Comparison of ENCODE assay signal across 9 mouse cellular contexts in the genomic region with DNA sequence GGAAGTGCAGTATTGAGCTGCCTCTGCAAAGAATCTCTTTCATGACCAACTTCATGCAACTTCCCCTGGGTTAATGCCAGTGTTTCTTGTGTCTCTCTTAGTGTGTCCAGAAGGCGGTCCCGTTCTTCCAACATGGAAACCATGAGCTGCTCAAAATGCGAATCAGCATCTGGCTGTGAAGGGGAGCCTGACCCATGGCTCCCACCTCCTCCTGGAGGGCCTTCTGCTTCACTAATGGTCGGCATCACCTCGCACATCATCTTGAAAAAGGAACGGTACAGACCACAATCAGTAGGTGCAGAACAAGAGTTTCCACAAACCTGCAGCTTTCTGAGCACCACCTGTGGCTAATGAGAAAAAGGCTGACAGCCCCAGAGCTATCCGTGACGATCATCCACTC. TPM values are rescaled to one million over a fixed set of nuclear protein-coding genes. Genes with fewer than 3 reads are reported as not detected.
DNase-seq lines count a peak whose midpoint lies in the region; ATAC-seq and TF ChIP-seq lines count a peak whose summit lies in the region.
"Had no signal": no experiment of that assay in that cellular context is flagged by ENCODE, and none has a peak within 500 bp of the region (broad histone marks: within the 10 kb centered on the region; RNA-seq: fewer than 3 reads in every experiment).

No protein-coding gene starts in this region.

- in situ Hi-C loops in ES-E14 (cut with MboI; ENCODE audit: low sequenced_read_pairs in 2 of 2, unreplicated experiment in 2 of 2): no loop called here

- 0 out of 2 replicates have a peak overlapping the region, but pooled peaks have one; percentile 92 for H3K9ac ChIP-seq in ES-E14 (ENCODE audit: insufficient read depth, low read depth, low read length, poor library complexity, severe bottlenecking)
- H3K9ac ChIP-seq in heart, embryonic 16.5 days (ENCODE audit: low read length): peak overlapping the region; percentile 98
- peak overlapping the region; percentile 92; the same call in 1 of the 2 replicates for H3K9ac ChIP-seq in liver, embryonic 16.5 days (ENCODE audit: low read depth, low read length)

- peak overlapping the region; percentile 72 for H3K4me2 ChIP-seq in heart, embryonic 16.5 days (ENCODE audit: low read depth, low read length)
- H3K4me2 ChIP-seq in liver, embryonic 16.5 days (ENCODE audit: low read depth, low read length): peak overlapping the region; percentile 93

- H3K27ac ChIP-seq in heart, embryonic 10.5 days: no peak overlapping the region
- no peak overlapping the region for H3K27ac ChIP-seq in ES-E14 (ENCODE audit: insufficient read depth, low read depth, low read length, poor library complexity, severe bottlenecking)
- no peak overlapping the region for H3K27ac ChIP-seq in heart, embryonic 16.5 days (ENCODE audit: low read length)
- H3K27ac ChIP-seq in liver, embryonic 16.5 days (ENCODE audit: low read length): no peak overlapping the region
- H3K27ac ChIP-seq: macrophage had no signal

- intact Hi-C loops in heart, postnatal 25 days (cut with DNase I): no loop called here

- no peak for ATAC-seq in heart, embryonic 16.5 days (replicated peaks; ENCODE audit: extremely low read depth, insufficient read depth, low FRiP score)
- ATAC-seq in liver, embryonic 16.5 days (ENCODE audit: low read depth): no peak

- peaks cover 33% of the 10 kb centered on the region for H3K4me1 ChIP-seq in heart, embryonic 10.5 days
- peaks cover 2 to 5% of the 10 kb centered on the region in 2 experiments; a peak in 3 of 4 replicates for H3K4me1 ChIP-seq in ES-E14 (ENCODE audit: control insufficient read depth in 2 of 2, insufficient read depth in 2 of 2, low read length in 2 of 2, poor library complexity in 1 of 2)
- H3K4me1 ChIP-seq in heart, embryonic 16.5 days (ENCODE audit: control insufficient read depth, insufficient read depth, low read length): peaks cover 16% of the 10 kb centered on the region
- H3K4me1 ChIP-seq in liver, embryonic 16.5 days (ENCODE audit: control insufficient read depth, low read depth, low read length): peaks cover 26% of the 10 kb centered on the region

- H3K27me3 ChIP-seq in heart, embryonic 10.5 days (ENCODE audit: insufficient read depth, poor library complexity, severe bottlenecking): no peaks in the 10 kb centered on the region
- H3K27me3 ChIP-seq in heart, embryonic 16.5 days (ENCODE audit: control insufficient read depth, insufficient read depth, low read length): no peaks in the 10 kb centered on the region
- H3K27me3 ChIP-seq in liver, embryonic 16.5 days (ENCODE audit: control insufficient read depth, insufficient read depth, low read depth, low read length): no peaks in the 10 kb centered on the region

- H3K36me3 ChIP-seq in heart, embryonic 10.5 days: peaks cover 39% of the 10 kb centered on the region
- peaks cover 11% of the 10 kb centered on the region for H3K36me3 ChIP-seq in ES-E14 (ENCODE audit: control insufficient read depth, insufficient read depth, low read length, poor library complexity, severe bottlenecking)
- peaks cover 29% of the 10 kb centered on the region for H3K36me3 ChIP-seq in heart, embryonic 16.5 days (ENCODE audit: control insufficient read depth, insufficient read depth)
- H3K36me3 ChIP-seq in liver, embryonic 16.5 days (ENCODE audit: control insufficient read depth, insufficient read depth): no peaks in the 10 kb centered on the region; the same call in 1 of the 2 replicates

- no peaks in the 10 kb centered on the region for H3K9me3 ChIP-seq in heart, embryonic 10.5 days
- no peaks in the 10 kb centered on the region for H3K9me3 ChIP-seq in ES-E14 (ENCODE audit: control insufficient read depth, insufficient read depth, low read depth, low read length)
- H3K9me3 ChIP-seq in heart, embryonic 16.5 days (replicated peaks; ENCODE audit: control insufficient read depth, low read length): no peaks in the 10 kb centered on the region
- no peaks in the 10 kb centered on the region for H3K9me3 ChIP-seq in liver, embryonic 16.5 days (replicated peaks; ENCODE audit: control insufficient read depth, low read length)

- 86% methylated on average over 8 of the region's 8 CpGs for whole genome bisulfite sequencing in heart, embryonic 10.5 days
- 84% methylated on average over 8 of the region's 8 CpGs for WGBS in heart, embryonic 16.5 days
- 77% methylated on average over 8 of the region's 8 CpGs for WGBS in liver, embryonic 16.5 days (ENCODE audit: insufficient replicate concordance)

- DNase-seq in heart, embryonic 10.5 days (ENCODE audit: low spot score): no peak
- no peak for DNase-seq in heart, postnatal 25 days (ENCODE audit: low spot score)
- DNase-seq in ES-E14 (ENCODE audit: low read depth, low spot score): no peak
- no peak for DNase-seq in spleen, postnatal 10 days (ENCODE audit: low spot score in 2 of 2)
- DNase-seq in spleen, postnatal 14 days (ENCODE audit: low spot score in 2 of 2): no peak
- no peak for DNase-seq in ovary, adult 18-20 months (ENCODE audit: low spot score)

- peak overlapping the region; percentile 93 for H3K4me3 ChIP-seq in heart, embryonic 10.5 days
- no peak overlapping the region for H3K4me3 ChIP-seq in ES-E14 (ENCODE audit: insufficient read depth in 1 of 2, low read depth in 1 of 2, low read length in 2 of 2, poor library complexity in 1 of 2, severe bottlenecking in 1 of 2)
- peak overlapping the region; percentile 93 for H3K4me3 ChIP-seq in heart, embryonic 16.5 days (ENCODE audit: low read length)
- H3K4me3 ChIP-seq in liver, embryonic 16.5 days (ENCODE audit: low read depth, low read length): peak overlapping the region; percentile 93; the same call in 1 of the 2 replicates

TF ChIP-seq in ES-E14, 5 proteins besides CTCF, POLR2A, EP300 and RAD21:
- TF ChIP-seq CHD2 (IDR thresholded peaks at IDR 0.05; ENCODE audit: low read depth, low read length) (no peak), ZNF384 (IDR thresholded peaks at IDR 0.05; ENCODE audit: low read depth, low read length) (no peak)

RNA-seq across cellular contexts. Expression of gene Ppfia1, which starts 1.3 kb away (rescaled TPM):
- polyA plus RNA-seq in heart, embryonic 10.5 days (2016; fragmentation: Nextera tagmentation; extraction: Ambion mirVana): 29.9 and 36.0 TPM in 2 replicates
- 10 to 100 TPM; 40.3 to 47.7 TPM for total RNA-seq in heart, postnatal 25 days (2021)
- total RNA-seq in ES-E14 (2012; rRNA removed): 55.1 and 55.7 TPM in 2 replicates
- 27.0 and 27.8 TPM in 2 replicates for polyA plus RNA-seq in heart, embryonic 16.5 days (2015; fragmentation: Nextera tagmentation; extraction: Ambion mirVana)
- polyA plus RNA-seq in liver, embryonic 16.5 days (2015; fragmentation: Nextera tagmentation; extraction: Ambion mirVana): 6.1 and 7.2 TPM in 2 replicates

RNA-seq across cellular contexts. Expression of gene Fadd, which starts 30.0 kb away (rescaled TPM):
- 11.8 and 12.7 TPM in 2 replicates for polyA plus RNA-seq in heart, embryonic 10.5 days (2016; fragmentation: Nextera tagmentation; extraction: Ambion mirVana)
- total RNA-seq in heart, postnatal 25 days (2021): 1 to 10 TPM; 8.2 to 8.6 TPM
- 2.3 and 2.9 TPM in 2 replicates for total RNA-seq in ES-E14 (2012; rRNA removed)
- polyA plus RNA-seq in heart, embryonic 16.5 days (2015; fragmentation: Nextera tagmentation; extraction: Ambion mirVana): 12.7 and 12.8 TPM in 2 replicates
- polyA plus RNA-seq in liver, embryonic 16.5 days (2015; fragmentation: Nextera tagmentation; extraction: Ambion mirVana): 3.8 and 4.0 TPM in 2 replicates

Comparison
In these comparisons a context has a peak if more than half of its experiments do, and no peak if none do; other contexts are left out.
1. H3K4me3 ChIP-seq: peak in heart, embryonic 10.5 days (single experiment), heart, embryonic 16.5 days (single experiment) and liver, embryonic 16.5 days (single experiment); none in ES-E14 (0 of 2).
2. Peak in every context shown above with its lines, with median percentiles within 50 percentile points of each other: H3K9ac ChIP-seq.